Mouse (Mus musculus): ENCODE data around the gene Kif11.

Kif11 gene

DNA sequence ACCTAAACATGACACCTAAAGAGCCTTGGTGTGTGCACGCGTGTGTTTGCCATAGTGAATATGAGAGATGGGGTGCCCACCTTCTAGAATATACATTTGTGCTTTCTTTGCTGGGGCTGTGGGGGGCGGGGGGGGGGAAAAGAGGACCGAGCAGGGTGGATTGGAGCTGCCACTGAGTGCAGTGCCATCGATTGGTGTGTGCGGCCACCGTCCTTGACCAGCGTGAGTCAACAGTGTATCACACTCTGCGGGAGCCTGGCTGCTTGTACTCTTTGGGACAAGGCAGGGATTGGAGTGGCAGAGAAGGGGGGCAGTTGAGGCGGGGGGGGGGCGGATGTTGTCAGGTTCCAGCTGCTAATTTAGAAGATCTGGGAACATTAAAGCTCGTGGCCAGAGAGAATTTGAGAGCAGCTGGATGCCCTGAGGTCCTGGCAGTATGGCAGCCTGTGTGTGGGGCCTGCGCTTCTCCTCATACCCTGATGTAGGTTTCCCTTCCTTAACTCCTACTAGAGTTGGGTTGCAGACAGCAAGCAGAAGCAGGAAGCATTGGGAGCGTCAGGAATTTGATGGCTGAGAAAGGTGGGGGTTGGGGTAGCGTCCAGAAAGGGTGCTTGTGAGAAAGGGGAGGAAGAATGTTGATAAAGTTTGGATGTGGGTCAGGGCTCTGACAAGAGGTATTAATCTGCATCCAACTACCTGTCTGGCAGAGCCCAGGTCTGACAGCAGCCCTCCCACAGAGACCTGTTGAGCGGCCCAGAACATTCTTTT lies 64.7 kb downstream of the Kif11 start:
- in situ Hi-C loops (cut with MboI, MseI), result no loop called here

DNA sequence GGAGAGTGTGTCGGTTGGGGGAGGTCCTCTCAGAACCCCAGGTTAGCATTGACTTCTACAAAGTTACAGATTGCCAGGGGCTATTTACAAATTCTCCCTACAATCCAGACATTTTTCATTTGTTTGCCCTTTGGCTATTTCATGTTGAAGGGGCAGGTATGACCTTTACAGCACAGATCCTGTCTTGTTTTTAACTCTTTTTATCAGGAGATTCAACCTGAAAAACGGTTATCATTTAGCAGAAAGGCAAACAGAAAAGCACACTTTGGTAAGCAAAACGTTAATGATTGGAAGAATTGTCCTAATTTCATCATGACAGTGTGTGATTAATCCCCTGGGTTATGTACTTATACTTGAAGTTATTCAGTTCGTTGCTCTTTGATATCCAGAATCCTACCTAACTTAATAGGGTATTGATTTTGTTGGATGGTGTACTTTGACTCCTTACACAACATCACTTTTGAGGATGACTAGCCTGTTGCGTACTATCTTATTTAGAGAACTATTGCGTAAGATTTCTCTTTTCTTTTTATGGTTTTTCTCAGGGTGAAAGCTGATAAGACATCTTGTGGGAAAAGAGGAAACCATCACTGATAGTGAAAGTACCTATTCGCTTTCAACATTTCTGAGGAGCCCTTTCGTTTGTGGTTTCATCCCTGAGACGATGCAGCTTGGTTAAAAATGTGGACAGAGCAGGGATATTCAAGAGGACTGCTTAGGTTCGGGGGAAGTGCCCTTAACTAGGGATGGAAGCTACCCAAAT lies 66.5 kb downstream of the Kif11 start:
- in situ Hi-C loops (cut with MboI, MseI), result no loop called here

DNA sequence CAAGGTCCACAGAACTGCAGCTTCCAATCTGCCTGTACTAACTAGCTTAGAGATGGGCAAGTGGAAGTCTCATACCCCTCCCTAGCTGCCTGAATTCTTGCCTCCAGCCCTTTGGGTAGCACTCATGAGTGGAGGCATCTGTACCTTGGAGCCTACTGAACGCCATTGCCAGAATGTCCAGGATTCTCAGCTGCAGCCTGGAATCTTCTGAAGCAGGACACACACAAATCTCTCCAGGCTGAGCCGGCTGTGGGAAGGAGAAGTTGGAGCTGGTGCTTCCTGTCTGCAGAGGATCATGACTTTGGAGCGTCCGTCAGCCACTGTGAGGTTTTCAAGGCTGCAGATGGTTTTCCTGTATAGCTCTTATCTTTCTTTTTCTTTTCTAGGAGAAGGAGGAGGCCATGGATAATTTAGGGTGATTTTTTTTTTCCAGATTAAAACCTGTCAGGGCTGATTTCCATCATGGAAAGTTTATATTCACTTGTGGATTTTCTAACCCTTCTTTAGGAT lies 67.5 kb downstream of the Kif11 start:
- in situ Hi-C loops (cut with MboI, MseI), result no loop called here

DNA sequence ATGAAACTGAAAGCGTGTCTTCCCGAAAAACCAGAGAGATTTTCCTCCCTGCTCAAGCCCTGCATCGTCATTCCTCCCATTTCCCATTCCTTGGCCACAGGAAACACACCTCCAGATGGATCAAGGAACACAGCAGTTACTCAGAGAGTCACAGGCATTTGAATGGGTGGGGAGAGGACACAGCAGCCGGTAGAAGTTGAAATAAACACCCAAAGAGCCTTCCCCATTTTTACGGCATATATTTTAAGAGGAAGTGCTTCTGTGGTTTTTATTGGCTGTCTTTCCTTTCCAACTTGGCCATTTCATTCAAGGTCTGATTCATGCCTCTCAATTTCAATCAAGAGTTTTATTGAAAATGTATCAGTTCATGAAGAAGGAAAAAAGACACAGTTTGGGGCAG lies 72.0 kb downstream of the Kif11 start:
- in situ Hi-C loops (cut with MboI, MseI), result no loop called here

DNA sequence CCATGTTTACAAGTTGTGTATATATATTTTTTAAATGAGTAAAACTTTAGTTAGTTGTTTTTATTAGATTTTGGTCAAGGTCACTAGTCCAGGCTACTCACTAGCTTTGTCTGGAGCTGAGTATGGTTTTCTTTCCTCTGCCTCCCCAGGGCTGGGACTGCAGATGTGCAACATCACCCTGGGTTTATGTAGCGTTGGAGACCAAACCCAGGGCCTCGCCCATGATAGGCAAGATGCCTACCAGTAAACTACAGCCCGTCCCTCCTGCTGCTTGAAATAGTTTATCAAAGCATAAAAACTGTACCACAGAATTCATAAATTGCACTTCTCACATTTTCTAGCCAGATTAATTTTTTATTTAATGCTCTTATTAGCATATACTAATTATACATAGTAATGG lies 73.0 kb downstream of the Kif11 start:
- in situ Hi-C loops (cut with MboI, MseI), result no loop called here

DNA sequence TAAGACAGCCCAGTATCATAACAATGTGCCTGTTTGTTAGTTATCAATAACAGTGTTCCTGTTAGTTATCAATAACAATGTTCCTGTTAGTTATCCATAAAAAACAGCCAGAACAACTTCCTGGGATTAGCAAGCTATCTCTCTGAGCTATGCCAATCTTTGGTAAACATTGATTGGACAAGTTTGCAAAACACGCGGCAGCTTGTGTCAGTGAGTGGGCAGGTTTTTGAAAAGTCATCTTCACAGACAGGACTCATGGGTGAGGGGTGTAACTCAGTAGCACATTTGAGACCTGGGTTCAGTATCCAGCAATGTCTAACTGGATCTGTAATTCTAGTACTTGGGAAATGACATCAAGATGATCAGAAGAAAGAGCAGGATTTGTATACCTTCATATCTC lies 79.3 kb downstream of the Kif11 start:
- in situ Hi-C loops (cut with MboI, MseI), result no loop called here

DNA sequence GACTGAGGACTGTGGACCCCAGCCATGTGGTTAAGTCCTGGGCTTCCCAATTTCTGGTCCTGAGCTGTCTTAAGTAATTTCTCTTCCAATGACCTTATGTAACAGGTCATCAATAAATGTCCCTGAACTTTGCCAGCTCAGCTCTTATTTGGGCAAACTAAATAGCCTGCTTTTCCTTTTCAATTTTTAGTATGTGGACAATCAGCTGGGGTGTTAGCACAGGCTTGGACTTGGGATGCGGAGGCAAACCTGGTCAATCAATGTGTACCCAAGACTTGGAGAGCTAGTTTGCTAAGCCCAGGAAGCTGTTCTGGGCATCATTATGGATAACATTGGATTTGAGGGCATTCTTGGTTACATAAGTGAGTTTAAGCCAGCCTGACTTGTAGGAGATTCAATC lies 79.8 kb downstream of the Kif11 start:
- in situ Hi-C loops (cut with MboI, MseI), result no loop called here

DNA sequence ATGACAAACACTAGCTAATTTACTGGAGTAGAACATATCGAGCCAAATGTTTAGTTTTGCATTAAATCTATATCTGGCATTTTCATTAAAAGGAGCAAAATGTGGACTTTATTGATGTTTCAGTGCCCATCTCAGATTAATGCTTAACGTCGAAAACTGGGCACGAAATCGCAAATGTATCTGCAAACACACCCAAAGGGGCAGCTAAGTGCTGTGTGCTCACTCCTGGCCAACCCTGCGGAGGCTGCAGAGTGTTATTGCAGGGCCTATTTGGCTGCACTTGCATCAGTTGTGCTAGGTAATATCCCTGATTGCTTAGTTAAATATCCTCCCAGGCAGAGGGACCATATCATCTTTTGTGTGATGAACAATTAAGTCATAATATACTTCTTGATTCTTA lies 81.8 kb downstream of the Kif11 start:
- in situ Hi-C loops (cut with MboI, MseI), result no loop called here

DNA sequence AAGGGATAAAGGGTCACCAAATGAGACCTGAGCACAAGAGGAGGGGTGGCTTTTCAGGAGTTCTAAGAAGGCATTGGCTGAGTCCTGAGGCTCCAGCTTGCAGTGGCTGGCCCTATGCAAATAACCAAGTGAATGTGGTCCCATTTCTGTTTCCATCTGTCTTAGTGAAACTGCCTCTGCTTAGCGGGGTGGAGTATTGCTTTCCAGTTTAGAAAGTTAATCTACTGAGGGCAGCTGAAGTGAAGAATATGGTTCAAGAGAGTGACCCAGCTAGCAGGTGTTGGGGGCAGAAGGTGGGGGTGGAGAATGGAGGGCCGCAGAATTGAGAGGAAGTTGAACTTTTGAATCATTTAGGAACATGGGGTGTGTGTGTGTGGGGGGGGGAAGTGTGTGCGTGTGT lies 90.2 kb downstream of the Kif11 start:
- in situ Hi-C loops (cut with MboI, MseI), result no loop called here

DNA sequence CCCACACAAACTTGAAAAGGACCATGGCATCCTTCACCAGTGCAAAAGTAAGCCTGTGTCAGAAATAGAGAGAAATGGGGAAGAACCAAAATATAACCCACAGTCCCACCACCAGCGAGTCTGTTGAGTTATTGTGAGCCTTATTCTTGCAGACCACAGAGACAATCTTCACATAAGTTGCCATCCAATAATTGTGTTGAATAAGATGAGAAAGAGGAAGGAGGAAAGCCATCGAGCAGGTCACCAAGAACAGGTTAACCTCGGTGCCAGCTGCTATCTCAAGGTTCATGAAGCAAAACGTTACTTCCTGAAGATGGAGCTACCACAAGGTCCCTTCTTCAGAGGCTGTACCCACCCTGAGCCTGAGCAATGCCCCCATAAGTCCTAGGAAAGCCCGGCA lies 90.8 kb downstream of the Kif11 start:
- in situ Hi-C loops (cut with MboI, MseI), result no loop called here

DNA sequence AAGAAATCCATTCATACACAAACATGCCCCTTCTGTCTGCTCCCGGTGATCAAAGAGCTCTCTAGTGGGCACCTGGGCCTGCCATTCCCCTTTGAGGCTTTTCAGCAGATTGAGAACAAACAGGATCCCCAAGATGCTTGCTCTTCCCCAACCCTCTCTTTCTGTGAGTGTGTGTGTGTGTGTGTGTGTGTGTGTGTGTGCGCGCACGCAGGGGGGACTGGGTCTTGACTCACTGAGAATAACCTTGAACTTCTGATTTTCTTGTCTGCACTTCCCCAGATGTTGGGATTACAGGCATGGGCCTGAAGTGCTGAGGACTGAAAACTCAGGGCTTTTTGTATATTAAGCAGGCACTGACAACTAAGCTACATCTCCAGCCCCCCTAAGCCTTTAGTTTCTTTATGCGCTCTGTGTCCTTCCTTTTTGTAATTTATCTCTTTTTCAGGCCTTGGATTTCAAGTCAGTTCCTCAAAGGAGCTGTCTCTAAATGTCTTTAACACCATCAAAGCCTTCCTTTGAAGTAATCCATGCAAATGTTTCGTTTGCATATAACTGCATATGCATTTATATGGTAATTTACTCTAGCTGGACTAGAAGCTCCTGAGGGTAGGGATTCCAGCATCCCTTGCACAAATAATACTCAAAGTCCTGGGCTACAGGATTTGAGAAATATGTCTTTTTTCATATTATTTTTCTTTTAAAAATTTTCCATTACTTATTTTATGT lies 92.8 kb downstream of the Kif11 start:
- in situ Hi-C loops (cut with MboI, MseI), result no loop called here
